Mouse (Mus musculus) mature B cell (primary cell): ENCODE measurements around the gene Ehhadh.
"Not testable (repeated sequence)": the region's sequence is repeated elsewhere in the genome, so short reads cannot be mapped to it uniquely, and the experiment has no call there.

ENCODE experiments used
- in situ Hi-C: fragments of 300-500 bp; cut with MboI; formaldehyde crosslinking; loops from 2 replicates; pipeline ENCODE4 v1.14.3; 2019

The Ehhadh gene

DNA sequence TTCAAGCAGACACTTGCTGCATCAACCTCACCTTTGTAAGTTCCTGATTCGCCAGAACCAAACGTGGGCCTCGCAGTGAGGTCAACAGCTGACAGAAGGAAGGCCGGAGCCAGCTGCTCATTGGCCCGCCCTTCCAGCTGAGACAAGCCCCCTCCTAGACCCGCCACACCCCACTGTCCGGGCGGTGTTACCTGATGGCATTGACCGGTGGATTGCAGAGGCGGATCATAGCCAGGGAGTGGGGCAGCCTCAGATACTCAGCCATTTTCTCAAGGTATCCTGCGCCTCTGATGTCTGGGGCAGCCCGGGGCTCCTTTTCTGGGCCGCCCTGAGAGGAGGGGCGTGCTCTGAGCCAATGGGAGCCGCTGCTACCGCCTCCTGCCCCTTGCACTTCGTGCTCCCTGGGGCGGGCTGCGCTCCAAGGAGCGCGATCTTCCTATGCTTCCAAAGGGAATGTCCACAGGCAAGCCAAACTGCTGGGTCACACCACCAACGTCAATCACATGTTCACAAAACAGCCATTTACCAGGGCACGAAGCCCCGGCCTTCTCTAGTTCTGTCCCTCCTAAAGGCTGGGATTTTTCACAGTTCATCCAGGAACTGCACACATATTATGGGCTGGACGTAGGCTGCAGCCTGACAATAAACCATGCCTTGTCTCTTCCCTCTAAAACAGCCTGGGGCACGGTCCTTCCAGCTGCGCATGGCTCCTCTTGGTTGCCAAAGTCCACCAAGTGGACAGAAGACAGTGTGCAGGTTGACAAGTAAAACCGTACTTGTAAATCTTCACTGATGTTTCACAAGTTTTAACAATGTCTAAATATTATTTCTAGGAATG, at the start of gene Ehhadh:
TSS of gene Ehhadh (minus strand) at position 292 of the 838 bp plus-strand sequence.
- in situ Hi-C loops, result no loop called here

DNA sequence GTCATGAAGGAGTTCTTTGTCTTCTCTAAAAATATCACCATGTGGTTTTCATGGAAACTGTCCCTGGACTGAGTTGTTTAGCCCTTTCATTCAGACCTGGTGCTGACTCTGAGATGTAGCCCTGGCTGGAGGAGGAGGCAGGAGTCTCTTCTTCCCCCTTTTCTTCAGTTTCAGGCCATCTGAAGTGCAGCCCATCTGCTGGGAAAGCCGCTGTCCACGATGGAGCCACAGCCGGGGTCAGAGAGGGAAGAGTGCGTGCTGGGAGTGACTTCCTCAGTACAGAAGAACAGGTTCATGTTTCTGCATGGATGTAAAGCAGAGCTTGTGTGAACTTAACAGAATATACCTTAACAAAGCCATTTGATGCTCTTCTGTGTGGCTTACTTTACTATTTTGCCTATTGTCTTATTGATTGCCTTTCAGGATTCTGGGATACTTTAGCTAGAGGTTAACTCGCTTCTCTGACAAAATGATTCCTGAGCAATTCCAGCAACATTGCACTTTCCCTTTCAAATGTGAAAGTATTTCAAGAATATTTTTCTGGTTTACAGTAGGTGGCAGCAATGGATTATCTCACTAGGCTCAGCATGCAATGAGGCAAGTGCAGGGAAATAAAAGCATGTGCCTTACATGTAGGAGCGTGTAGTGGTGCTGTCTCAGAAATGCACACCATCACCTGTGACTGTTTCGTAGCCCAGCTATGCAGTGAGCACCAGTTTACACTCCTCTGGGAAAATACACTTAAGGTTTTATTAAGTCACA, 48.9 kb upstream of the Ehhadh start:
- in situ Hi-C loops, result no loop called here

- in situ Hi-C loops, result no loop called here
Measured at GRCm38 (mm10) chr16:21835584-21835931, 48.0 kb upstream of the Ehhadh start.

DNA sequence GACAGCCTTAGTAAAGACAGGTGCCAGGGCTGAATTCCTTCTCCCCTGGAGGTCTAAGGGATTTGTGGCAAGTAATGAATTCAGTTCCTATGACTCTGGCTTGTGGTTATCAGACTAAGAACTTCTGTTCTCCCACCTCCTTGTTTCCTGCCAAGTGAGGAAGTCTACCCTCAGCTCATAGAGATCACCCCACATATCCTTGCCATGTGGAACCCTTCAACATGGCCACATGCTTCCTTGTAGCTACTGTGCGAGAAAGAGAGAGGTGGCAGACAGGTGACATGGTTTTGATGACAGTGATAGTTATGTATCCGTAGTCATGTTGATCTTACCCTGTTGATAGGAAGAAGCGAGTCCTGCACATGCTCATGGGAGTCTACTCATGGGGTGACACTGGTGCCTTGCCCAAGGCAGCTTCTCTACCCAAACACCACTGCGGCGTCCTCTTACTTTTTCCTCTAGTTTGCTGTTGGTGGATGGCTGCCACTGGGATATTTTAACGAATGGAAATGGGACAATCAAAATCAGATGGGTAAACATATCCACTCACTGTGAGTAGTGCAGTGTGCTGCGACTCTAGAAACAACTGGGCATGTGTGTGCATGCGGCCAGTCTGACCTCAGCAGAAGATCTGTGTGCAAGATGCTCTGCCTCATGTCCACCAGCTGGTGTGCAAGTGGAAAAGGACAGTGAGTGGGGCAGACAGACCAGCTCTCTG, 47.4 kb upstream of the Ehhadh start:
- in situ Hi-C loops, result no loop called here

DNA sequence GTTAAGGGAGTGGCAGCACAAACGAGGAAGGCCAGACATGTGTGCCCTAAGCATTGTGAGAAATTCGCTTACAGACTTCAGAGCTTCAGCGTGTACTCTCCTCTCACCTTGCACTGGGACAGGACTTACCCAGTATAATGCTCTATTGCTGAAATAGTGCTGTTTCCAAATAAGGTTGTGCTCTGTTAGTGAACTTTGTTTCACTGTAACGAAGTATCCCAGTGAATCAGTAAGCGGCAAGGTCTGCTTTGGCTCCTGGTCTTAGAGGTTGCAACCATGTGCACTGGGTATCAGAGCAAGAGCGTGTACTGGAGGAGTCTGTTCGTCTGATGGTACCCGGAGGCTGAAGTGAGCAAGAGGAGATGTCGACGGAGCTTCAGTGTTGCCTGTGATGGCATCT, 46.4 kb upstream of the Ehhadh start:
- in situ Hi-C loops, result no loop called here

DNA sequence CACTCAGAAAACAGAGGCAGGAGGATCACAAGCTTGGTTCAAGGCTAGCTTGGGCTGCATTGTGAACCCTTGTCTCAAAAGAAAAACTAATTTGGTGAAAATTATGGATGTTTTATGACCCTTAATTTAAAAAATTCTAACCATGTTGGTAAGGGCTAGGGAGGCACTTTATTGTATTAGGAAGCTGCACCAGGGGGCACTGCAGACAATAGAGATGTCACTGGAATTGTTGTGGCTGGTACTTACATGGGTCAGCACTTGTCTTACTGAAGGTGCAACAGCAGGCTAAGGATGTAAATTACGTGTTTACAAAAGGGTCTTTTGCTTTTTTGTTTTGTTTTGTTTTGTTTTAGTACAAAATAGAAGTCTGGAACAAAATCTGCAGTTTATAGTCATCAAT, 45.9 kb upstream of the Ehhadh start:
- in situ Hi-C loops, result no loop called here

GRCm38 (mm10) chr16:21831764-21832163, 44.2 kb upstream of the Ehhadh start:
- in situ Hi-C loops, result no loop called here

DNA sequence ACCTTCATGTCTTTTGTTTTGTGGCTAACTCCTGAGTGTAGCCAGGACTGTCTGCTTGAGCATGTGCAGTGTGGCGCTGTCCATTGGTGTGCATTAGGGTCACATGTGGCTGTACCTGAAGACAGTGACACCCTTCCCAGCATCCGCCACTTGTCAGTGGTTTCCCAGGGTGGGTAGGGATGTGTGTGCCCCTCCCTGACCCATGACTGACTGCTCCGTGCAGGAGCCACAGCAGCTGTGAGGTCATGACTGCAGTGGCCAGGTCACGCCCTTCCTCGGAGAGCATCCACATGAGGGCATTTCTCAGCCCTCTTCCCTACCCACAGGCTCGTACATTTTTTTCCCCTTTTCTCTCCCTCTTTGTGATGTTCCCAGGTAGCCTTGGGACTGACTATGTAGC, 43.2 kb upstream of the Ehhadh start:
- in situ Hi-C loops, result no loop called here

GRCm38 (mm10) chr16:21829711-21830110, 42.1 kb upstream of the Ehhadh start:
- in situ Hi-C loops, result no loop called here

DNA sequence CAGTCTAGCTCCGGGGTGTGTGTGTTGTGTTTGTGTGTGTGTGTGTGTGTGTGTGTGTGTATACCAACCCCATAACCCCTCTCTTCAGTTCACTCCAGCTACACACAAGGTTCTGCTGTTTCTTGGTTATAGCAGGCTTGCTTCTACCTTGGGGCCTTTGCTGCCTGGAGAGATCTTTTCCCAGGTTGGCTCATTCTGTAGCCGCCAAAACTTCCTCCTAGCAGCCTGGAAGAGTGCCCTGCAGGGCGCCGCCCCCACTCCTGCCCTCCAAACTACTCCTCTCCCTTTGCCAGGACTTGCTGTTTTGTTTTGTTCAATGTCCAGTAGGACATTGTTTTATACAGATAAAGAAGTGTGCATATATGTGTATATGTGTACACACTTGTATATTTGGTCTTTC, 40.0 kb upstream of the Ehhadh start:
- in situ Hi-C loops, result no loop called here

DNA sequence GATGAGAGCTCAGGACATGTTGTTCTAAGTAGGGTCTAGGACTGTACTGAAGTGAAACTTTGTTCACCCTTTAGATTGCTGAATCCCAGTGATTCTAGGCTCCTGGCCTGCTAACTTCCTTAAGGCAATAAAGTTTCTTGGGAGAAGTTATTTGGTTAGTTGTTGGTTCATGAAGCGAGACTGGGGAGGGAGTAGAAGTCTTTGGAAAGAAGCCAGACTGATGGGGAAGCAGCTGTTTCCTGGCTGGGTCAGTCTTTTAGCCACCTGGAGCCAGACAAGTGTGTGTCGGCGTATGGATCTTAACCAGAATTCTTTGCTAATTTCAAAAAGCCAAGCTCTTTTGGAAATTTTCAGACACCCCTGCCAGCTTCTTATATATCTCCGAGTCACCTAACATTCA, 39.5 kb upstream of the Ehhadh start:
- in situ Hi-C loops, result no loop called here

- in situ Hi-C loops, result no loop called here
Measured at GRCm38 (mm10) chr16:21825612-21826031, 38.0 kb upstream of the Ehhadh start.

DNA sequence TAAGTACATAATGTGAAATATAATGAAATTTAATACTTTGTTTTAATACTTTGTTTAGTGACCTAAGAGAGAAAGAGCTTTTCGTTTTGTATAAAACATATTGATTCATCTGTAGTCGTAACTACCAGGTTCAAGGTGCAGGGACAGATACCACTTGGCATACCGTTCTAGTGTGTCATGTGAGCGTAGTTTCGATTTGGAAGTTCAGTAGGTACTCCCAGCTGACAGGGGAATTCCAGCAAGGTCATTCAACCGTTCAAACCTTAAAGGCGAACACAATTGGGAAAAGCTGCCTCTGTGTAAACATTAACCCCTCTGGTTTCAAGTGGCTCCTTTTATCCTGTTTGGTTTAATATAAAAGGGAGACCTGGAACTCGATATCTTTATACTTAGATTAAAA, 31.0 kb upstream of the Ehhadh start:
- in situ Hi-C loops, result no loop called here

DNA sequence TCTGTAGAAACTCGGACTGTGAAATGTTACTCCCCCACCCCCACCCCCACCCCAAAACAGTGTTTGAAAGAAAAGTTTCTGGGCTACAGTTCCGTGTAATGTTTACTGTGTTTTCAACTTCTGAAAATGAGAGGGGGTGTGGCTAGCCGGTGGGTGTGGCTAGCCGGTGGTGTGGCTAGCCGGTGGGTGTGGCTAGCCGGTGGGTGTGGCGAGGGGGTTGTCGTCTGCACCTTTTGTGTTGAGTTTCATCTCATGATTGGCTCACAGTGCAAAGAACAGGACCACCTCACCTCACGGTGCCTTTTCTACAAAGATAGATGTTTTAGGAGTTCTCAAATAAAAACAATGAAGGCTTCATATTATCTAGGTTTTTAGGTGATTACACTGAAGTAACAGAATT, 30.5 kb upstream of the Ehhadh start:
- in situ Hi-C loops, result no loop called here

DNA sequence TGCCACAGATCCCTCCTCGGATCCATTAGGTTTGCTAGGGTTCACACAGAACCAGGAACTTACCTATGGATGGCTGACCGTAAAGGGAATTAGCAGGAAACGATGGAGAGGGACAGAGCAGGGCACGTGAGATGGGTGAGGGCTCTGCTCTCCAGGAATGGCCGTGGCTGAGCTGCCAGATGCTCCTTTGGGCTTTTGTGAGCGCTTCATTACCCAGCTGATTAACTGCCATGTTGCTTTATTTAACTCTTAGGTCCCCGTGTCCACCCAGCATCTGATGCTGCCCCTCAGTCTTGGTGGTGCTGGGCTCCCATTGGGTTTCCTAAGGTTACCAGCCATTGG, 28.0 kb upstream of the Ehhadh start:
- in situ Hi-C loops, result no loop called here

GRCm38 (mm10) chr16:21814861-21815668, 27.5 kb upstream of the Ehhadh start:
- in situ Hi-C loops, result no loop called here

DNA sequence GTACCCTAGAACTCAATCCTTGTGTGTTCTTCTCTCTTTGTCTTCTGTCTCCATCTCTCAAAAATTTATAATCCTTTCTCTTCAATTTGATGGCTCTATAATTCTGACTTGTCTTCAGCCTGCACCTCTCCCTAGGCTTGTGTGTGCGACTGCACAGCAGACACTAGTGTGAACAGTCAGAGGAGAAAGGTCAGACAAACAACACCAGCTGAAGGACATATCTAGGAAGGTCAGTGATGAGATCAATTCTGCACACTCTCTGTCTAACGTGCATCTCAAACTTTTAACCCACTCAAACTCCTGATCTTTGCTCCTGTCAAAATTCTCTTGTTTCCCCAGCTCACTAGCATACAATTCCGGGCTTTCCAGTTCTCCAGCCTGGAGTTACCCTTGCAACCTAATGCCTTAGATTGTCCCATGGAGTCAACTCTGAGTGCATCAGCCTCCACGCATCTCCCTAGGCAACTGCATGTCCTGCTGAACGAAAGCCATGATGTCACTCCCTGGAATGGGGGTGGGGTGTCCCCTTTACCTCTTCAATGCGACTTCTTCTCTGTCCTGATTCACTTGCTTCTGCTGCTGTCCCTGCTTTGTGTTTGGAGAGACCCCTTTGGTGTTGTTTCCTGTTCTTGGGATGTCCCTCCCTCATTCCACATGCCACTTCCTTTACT, 25.7 kb upstream of the Ehhadh start:
- in situ Hi-C loops, result no loop called here

GRCm38 (mm10) chr16:21807786-21808185, 20.2 kb upstream of the Ehhadh start:
- in situ Hi-C loops, result not testable (repeated sequence)

GRCm38 (mm10) chr16:21806892-21807291, 19.3 kb upstream of the Ehhadh start:
- in situ Hi-C loops, result no loop called here

DNA sequence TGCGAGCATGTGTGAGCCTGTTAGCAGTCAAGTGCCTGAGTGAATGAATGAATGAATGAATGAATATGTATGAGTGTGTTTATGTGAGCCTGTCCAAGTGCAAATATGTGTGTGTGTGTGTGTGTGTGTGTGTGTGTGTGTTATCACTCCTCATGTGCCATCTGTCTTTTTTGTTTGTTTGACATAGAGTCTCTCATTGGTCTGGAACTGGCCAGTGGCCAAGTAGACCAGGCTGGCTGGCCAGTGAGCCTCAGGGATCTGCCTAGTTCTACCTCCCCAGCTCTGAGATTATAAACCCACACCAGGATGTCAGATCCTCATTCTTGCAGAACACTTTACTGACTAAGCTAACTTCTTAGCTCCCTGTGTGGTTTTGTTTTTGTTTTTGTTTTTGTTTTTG, 16.7 kb upstream of the Ehhadh start:
- in situ Hi-C loops, result no loop called here

DNA sequence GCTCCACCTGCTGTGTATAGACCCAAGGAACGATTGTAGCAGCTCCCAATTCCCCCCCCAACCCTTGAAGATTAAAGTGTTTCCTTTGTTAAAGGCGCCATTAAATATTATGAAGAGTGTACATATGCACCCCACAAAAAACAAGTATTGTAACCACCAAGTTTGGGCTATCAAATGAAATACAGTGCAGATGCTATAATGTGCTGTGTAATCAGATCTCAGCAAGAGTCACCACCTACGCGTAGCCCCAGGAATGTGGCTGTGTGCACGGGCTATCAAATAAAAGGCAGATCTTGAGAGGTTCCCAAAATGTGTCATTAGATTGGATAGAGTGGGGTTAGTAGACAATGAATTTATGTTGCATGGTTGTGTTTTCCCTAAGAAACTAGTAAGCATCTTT, 7.5 kb upstream of the Ehhadh start:
- in situ Hi-C loops, result no loop called here

- in situ Hi-C loops, result no loop called here
Measured at GRCm38 (mm10) chr16:21794697-21795045, 7.1 kb upstream of the Ehhadh start.
